In genomic region chr8:90414021-90414420, GRCm38 (mm10) we compare ENCODE assay signal across 19 mouse cellular contexts.
DNase-seq lines count a peak whose midpoint lies in the region; ATAC-seq and TF ChIP-seq lines count a peak whose summit lies in the region.
"Had no signal": no experiment of that assay in that cellular context is flagged by ENCODE, and none has a peak within 500 bp of the region (broad histone marks: within the 10 kb centered on the region; RNA-seq: fewer than 3 reads in every experiment).

No protein-coding gene starts in this region.

- TF ChIP-seq CTCF in cerebellum, adult 2 months (IDR thresholded peaks at IDR 0.05; ENCODE audit: borderline replicate concordance, insufficient read depth, low read depth, low read length), result no peak

- no peaks in the 10 kb centered on the region for H3K27me3 ChIP-seq in forebrain, embryonic 16.5 days (replicated peaks; ENCODE audit: control insufficient read depth, insufficient read depth, low read length)
- H3K27me3 ChIP-seq in forebrain, embryonic 11.5 days (ENCODE audit: control insufficient read depth, insufficient read depth, low read length), result no peaks in the 10 kb centered on the region
- no peaks in the 10 kb centered on the region for H3K27me3 ChIP-seq in neural tube, embryonic 13.5 days
- no peaks in the 10 kb centered on the region for H3K27me3 ChIP-seq in cerebellum, adult 2 months (ENCODE audit: control insufficient read depth, insufficient read depth, low read length)
- H3K27me3 ChIP-seq: embryonic facial prominence, embryonic 12.5 days; heart, embryonic 13.5 days; intestine, embryonic 15.5 days had no signal

- WGBS in forebrain, embryonic 16.5 days, result 49% methylated on average over 2 of the region's 2 CpGs
- 90% methylated on average over 2 of the region's 2 CpGs for WGBS in forebrain, embryonic 11.5 days
- WGBS in neural tube, embryonic 13.5 days, result 57% methylated on average over 2 of the region's 2 CpGs
- WGBS in cerebellum, adult 2 months, result 12% methylated on average over 2 of the region's 2 CpGs

- H3K4me2 ChIP-seq in forebrain, embryonic 16.5 days (ENCODE audit: low read length), result no peak overlapping the region
- H3K4me2 ChIP-seq in forebrain, embryonic 11.5 days (ENCODE audit: low read depth, low read length, severe bottlenecking), result no peak overlapping the region
- H3K4me2 ChIP-seq in neural tube, embryonic 13.5 days, result no peak overlapping the region
- H3K4me2 ChIP-seq: embryonic facial prominence, embryonic 12.5 days; heart, embryonic 13.5 days; intestine, embryonic 15.5 days; liver, embryonic 11.5 days had no signal

- H3K9me3 ChIP-seq in forebrain, embryonic 16.5 days (ENCODE audit: control insufficient read depth, low read length), result no peaks in the 10 kb centered on the region
- H3K9me3 ChIP-seq in forebrain, embryonic 11.5 days (ENCODE audit: control insufficient read depth, low read length), result no peaks in the 10 kb centered on the region
- no peaks in the 10 kb centered on the region for H3K9me3 ChIP-seq in neural tube, embryonic 13.5 days
- H3K9me3 ChIP-seq: embryonic facial prominence, embryonic 12.5 days; heart, embryonic 13.5 days; intestine, embryonic 15.5 days; limb, embryonic 10.5 days; midbrain, embryonic 10.5 days had no signal

- no peak for DNase-seq in forebrain, embryonic 11.5 days (ENCODE audit: low spot score)
- DNase-seq in neural tube, embryonic 10.5 days (ENCODE audit: extremely low spot score, low spot score), result no peak
- peak; percentile 46 to 79 for DNase-seq in cerebellum, adult 2 months
- DNase-seq in retina, postnatal 7 days (ENCODE audit: low read depth, low spot score), result peak; percentile 36
- no peak for DNase-seq in layer of hippocampus, postnatal 36 days
- DNase-seq: adrenal gland, postnatal 36 days; heart, postnatal 4 days; lung, adult 2 months; lung, postnatal 4 days had no signal

- no peak overlapping the region for H3K9ac ChIP-seq in forebrain, embryonic 16.5 days (replicated peaks; ENCODE audit: low read depth, low read length)
- H3K9ac ChIP-seq in forebrain, embryonic 11.5 days (ENCODE audit: low read length), result no peak overlapping the region
- no peak overlapping the region for H3K9ac ChIP-seq in neural tube, embryonic 13.5 days
- H3K9ac ChIP-seq: embryonic facial prominence, embryonic 12.5 days; heart, embryonic 13.5 days; intestine, embryonic 15.5 days had no signal

- ATAC-seq in forebrain, embryonic 16.5 days, result 0 out of 2 replicates have a peak, but pooled peaks have one; percentile 47
- ATAC-seq in forebrain, embryonic 11.5 days (replicated peaks; ENCODE audit: low FRiP score), result no peak
- ATAC-seq in neural tube, embryonic 13.5 days (ENCODE audit: low read depth), result no peak
- ATAC-seq: intestine, embryonic 15.5 days had no signal

- H3K36me3 ChIP-seq in forebrain, embryonic 16.5 days (ENCODE audit: control insufficient read depth, insufficient read depth), result no peaks in the 10 kb centered on the region
- H3K36me3 ChIP-seq in forebrain, embryonic 11.5 days (ENCODE audit: control insufficient read depth, insufficient read depth, low read length), result no peaks in the 10 kb centered on the region
- H3K36me3 ChIP-seq in neural tube, embryonic 13.5 days, result no peaks in the 10 kb centered on the region
- H3K36me3 ChIP-seq: embryonic facial prominence, embryonic 12.5 days; heart, embryonic 13.5 days; intestine, embryonic 15.5 days; limb, embryonic 10.5 days; midbrain, embryonic 10.5 days had no signal

- no peak overlapping the region for H3K27ac ChIP-seq in forebrain, embryonic 16.5 days (ENCODE audit: low read length)
- H3K27ac ChIP-seq in forebrain, embryonic 11.5 days (ENCODE audit: low read depth, low read length), result no peak overlapping the region
- H3K27ac ChIP-seq in neural tube, embryonic 13.5 days (replicated peaks), result 0 out of 2 replicates have a peak overlapping the region, but pooled peaks have one; percentile 28
- H3K27ac ChIP-seq in cerebellum, adult 2 months (ENCODE audit: insufficient read depth, low read length), result no peak overlapping the region
- H3K27ac ChIP-seq: embryonic facial prominence, embryonic 12.5 days; heart, embryonic 13.5 days; intestine, embryonic 15.5 days; kidney, postnatal 0 days; limb, embryonic 10.5 days; midbrain, embryonic 10.5 days had no signal

- TF ChIP-seq POLR2A in cerebellum, adult 2 months (IDR thresholded peaks at IDR 0.05; ENCODE audit: borderline replicate concordance, insufficient read depth, low read length), result no peak

- no peak overlapping the region for H3K4me3 ChIP-seq in forebrain, embryonic 16.5 days (replicated peaks; ENCODE audit: low read length)
- H3K4me3 ChIP-seq in forebrain, embryonic 11.5 days (ENCODE audit: low read depth, low read length), result no peak overlapping the region
- H3K4me3 ChIP-seq in neural tube, embryonic 13.5 days, result no peak overlapping the region
- no peak overlapping the region for H3K4me3 ChIP-seq in cerebellum, adult 2 months (replicated peaks; ENCODE audit: insufficient read depth, low read depth, low read length)
- H3K4me3 ChIP-seq: embryonic facial prominence, embryonic 12.5 days; heart, embryonic 13.5 days; intestine, embryonic 15.5 days; limb, embryonic 10.5 days; midbrain, embryonic 10.5 days; myocyte had no signal

- H3K4me1 ChIP-seq in forebrain, embryonic 16.5 days (replicated peaks; ENCODE audit: control insufficient read depth, insufficient read depth, low read length), result peaks cover 6% of the 10 kb centered on the region
- H3K4me1 ChIP-seq in forebrain, embryonic 11.5 days (replicated peaks; ENCODE audit: control insufficient read depth, insufficient read depth, low read length), result no peaks in the 10 kb centered on the region
- H3K4me1 ChIP-seq in neural tube, embryonic 13.5 days (replicated peaks), result no peaks in the 10 kb centered on the region
- no peaks in the 10 kb centered on the region for H3K4me1 ChIP-seq in cerebellum, adult 2 months (ENCODE audit: control insufficient read depth, insufficient read depth, low read length)
- H3K4me1 ChIP-seq: embryonic facial prominence, embryonic 12.5 days; heart, embryonic 13.5 days; intestine, embryonic 15.5 days; midbrain, embryonic 10.5 days had no signal

Comparison
In these comparisons a context has a peak if more than half of its experiments do, and no peak if none do; other contexts are left out.
1. DNase-seq: peak in cerebellum, adult 2 months (2 of 2) and retina, postnatal 7 days (single experiment); none in forebrain, embryonic 11.5 days (single experiment), neural tube, embryonic 10.5 days (single experiment) and layer of hippocampus, postnatal 36 days (0 of 2).